Comparison of ENCODE assay signal across 31 mouse cellular contexts in genomic region chr1:62666780-62667179, GRCm38 (mm10).
"Had no signal": no experiment of that assay in that cellular context is flagged by ENCODE, and none has a peak within 500 bp of the region (broad histone marks: within the 10 kb centered on the region; RNA-seq: fewer than 3 reads in every experiment).

No protein-coding gene starts in this region.

- H3K4me3 ChIP-seq: limb, embryonic 10.5 days; limb, embryonic 12.5 days; limb, embryonic 13.5 days; limb, embryonic 15.5 days; liver, embryonic 12.5 days; liver, embryonic 13.5 days; liver, embryonic 15.5 days; lung, embryonic 15.5 days; megakaryocyte, embryonic 14.5 days; midbrain, embryonic 10.5 days; midbrain, embryonic 12.5 days; midbrain, embryonic 13.5 days; midbrain, embryonic 15.5 days; myocyte; neural tube, embryonic 12.5 days had no signal

- DNase-seq: left cerebral cortex, postnatal 4 days; liver; liver, embryonic 13.5 days; liver, postnatal 0 days; lung, adult 18-20 months; lung, adult 2 months; lung, embryonic 14.5 days; lung, postnatal 10 days; lung, postnatal 14 days; lung, postnatal 36 days; lung, postnatal 4 days; midbrain, embryonic 14.5 days had no signal

- H3K4me2 ChIP-seq: limb, embryonic 12.5 days; limb, embryonic 13.5 days; limb, embryonic 15.5 days; liver, embryonic 11.5 days; liver, embryonic 12.5 days; liver, embryonic 13.5 days; liver, embryonic 15.5 days; lung, embryonic 14.5 days; lung, embryonic 15.5 days; midbrain, embryonic 12.5 days; midbrain, embryonic 13.5 days; midbrain, embryonic 15.5 days; neural tube, embryonic 12.5 days had no signal

- H3K9me3 ChIP-seq: limb, embryonic 10.5 days; limb, embryonic 15.5 days; liver, embryonic 13.5 days; liver, embryonic 15.5 days; lung, embryonic 15.5 days; midbrain, embryonic 13.5 days; midbrain, embryonic 15.5 days had no signal

- H3K27ac ChIP-seq: limb, embryonic 10.5 days; limb, embryonic 12.5 days; limb, embryonic 13.5 days; limb, embryonic 15.5 days; liver, embryonic 12.5 days; liver, embryonic 13.5 days; liver, embryonic 14.5 days; liver, embryonic 15.5 days; lung, embryonic 15.5 days; macrophage; midbrain, embryonic 10.5 days; midbrain, embryonic 12.5 days; midbrain, embryonic 13.5 days; midbrain, embryonic 15.5 days; neural tube, embryonic 12.5 days had no signal

- ATAC-seq: liver, embryonic 12.5 days; liver, postnatal 0 days; lung, postnatal 0 days; midbrain, embryonic 13.5 days; midbrain, embryonic 15.5 days; midbrain, embryonic 16.5 days had no signal

- H3K9ac ChIP-seq: limb, embryonic 12.5 days; limb, embryonic 13.5 days; limb, embryonic 15.5 days; liver, embryonic 12.5 days; liver, embryonic 13.5 days; liver, embryonic 14.5 days; liver, embryonic 15.5 days; liver, postnatal 0 days; lung, embryonic 14.5 days; lung, embryonic 15.5 days; midbrain, embryonic 12.5 days; midbrain, embryonic 13.5 days; midbrain, embryonic 15.5 days; neural tube, embryonic 12.5 days had no signal

- H3K27me3 ChIP-seq: limb, embryonic 12.5 days; limb, embryonic 15.5 days; liver, embryonic 12.5 days; liver, embryonic 13.5 days; liver, embryonic 15.5 days; lung, embryonic 15.5 days; megakaryocyte, embryonic 14.5 days; midbrain, embryonic 12.5 days; midbrain, embryonic 13.5 days; midbrain, embryonic 15.5 days; neural tube, embryonic 12.5 days had no signal

- H3K36me3 ChIP-seq: limb, embryonic 10.5 days; limb, embryonic 12.5 days; limb, embryonic 13.5 days; limb, embryonic 15.5 days; liver, embryonic 12.5 days; liver, embryonic 13.5 days; liver, embryonic 15.5 days; lung, embryonic 15.5 days; midbrain, embryonic 10.5 days; midbrain, embryonic 12.5 days; midbrain, embryonic 13.5 days; midbrain, embryonic 15.5 days; neural tube, embryonic 12.5 days had no signal

- H3K4me1 ChIP-seq: limb, embryonic 13.5 days; liver, embryonic 12.5 days; liver, embryonic 15.5 days had no signal
